Mouse (Mus musculus) ES-Bruce4 (cell line): ENCODE results near the gene Soat2. TPM values are rescaled to one million over a fixed set of nuclear protein-coding genes. Genes with fewer than 3 reads are reported as not detected.

Experiments
- H3K27ac ChIP-seq: 2 replicates; pipeline ENCODE4 v1.5.1; 2012; ENCODE audit warnings: low read length, inconsistent platforms; ENCODE audit not compliant: insufficient read depth
- H3K27me3 ChIP-seq: 2 replicates; pipeline ENCODE4 v1.6.1; 2012; ENCODE audit warnings: mild to moderate bottlenecking, low read length, inconsistent platforms; ENCODE audit not compliant: control insufficient read depth, poor library complexity, insufficient read depth, severe bottlenecking
- H3K36me3 ChIP-seq: 2 replicates; pipeline ENCODE4 v1.6.1; 2012; ENCODE audit warnings: inconsistent platforms, mild to moderate bottlenecking, low read length, moderate library complexity; ENCODE audit not compliant: control insufficient read depth, poor library complexity, insufficient read depth, severe bottlenecking
- H3K4me1 ChIP-seq: one replicate; pipeline ENCODE4 v1.8.1; 2011; ENCODE audit warnings: low read length; ENCODE audit not compliant: control insufficient read depth, insufficient read depth
- H3K4me3 ChIP-seq: 2 replicates; pipeline ENCODE4 v1.5.1; 2011; ENCODE audit warnings: low read depth, mild to moderate bottlenecking, low read length
- H3K9ac ChIP-seq: 2 replicates; pipeline ENCODE4 v1.6.1; 2012; ENCODE audit warnings: low read depth, mild to moderate bottlenecking, inconsistent platforms; ENCODE audit not compliant: poor library complexity, severe bottlenecking
- H3K9me3 ChIP-seq: replicated peaks from 2 replicates; pipeline ENCODE4 v1.6.1; 2012; ENCODE audit warnings: mild to moderate bottlenecking, low read length, inconsistent platforms; ENCODE audit not compliant: control insufficient read depth, poor library complexity, insufficient read depth, severe bottlenecking
- CTCF ChIP-seq: IDR thresholded peaks from one replicate; pipeline ENCODE4 v1.8.1; 2011; ENCODE audit warnings: low read depth, low read length
- EP300 ChIP-seq: IDR thresholded peaks from 2 replicates; pipeline ENCODE4 v1.6.1; 2011; ENCODE audit warnings: low read depth, low read length; ENCODE audit not compliant: insufficient read depth
- POLR2A ChIP-seq: IDR thresholded peaks from one replicate; pipeline ENCODE4 v1.8.1; 2011; ENCODE audit warnings: low read length; ENCODE audit not compliant: insufficient read depth
- polyA plus RNA-seq: library from polyadenylated mRNA; stranded (reverse); fragments of >200 nt; gene quantifications from 2 replicates; pipeline ENCODE4 v1.2.4, GENCODE M21; 2011; ENCODE audit warnings: low read depth; ENCODE audit not compliant: missing spikeins, insufficient read depth, insufficient read length

Soat2 gene
- polyA plus RNA-seq, 1 experiment: 0.45 TPM

- Histone ChIP-seq H3K36me3 (no peaks in the 10 kb centered on the region), H3K4me3 (no peak overlapping the region), H3K4me1 (no peaks in the 10 kb centered on the region), H3K9ac (no peak overlapping the region), H3K27ac (no peak overlapping the region), H3K9me3 (no peaks in the 10 kb centered on the region), H3K27me3 (no peaks in the 10 kb centered on the region)
- TF ChIP-seq CTCF (no peak), POLR2A (no peak), EP300 (no peak)
Observed at GRCm38 (mm10) chr15:102176571-102177316, 26.4 kb downstream of the Soat2 start.

DNA sequence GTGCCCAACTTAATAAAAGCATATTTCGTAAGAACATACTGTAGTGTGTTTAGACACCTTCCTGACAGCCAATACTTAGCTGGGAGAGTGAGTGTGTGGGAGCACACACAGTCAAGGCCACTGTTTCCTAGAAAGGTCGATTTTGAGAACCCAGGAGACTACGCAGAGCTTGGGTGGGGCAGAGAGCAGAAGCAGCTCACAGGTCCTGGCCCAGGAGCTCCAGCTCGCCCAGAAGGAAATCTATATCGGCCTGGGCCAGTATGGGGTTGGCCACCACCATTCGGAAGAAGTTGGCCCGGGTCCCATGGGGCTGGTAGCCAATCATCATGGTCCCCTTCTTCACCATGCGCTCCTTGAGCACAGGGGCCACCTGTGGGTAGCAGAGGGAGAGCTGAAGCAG lies 27.1 kb downstream of the Soat2 start:
- H3K4me3 ChIP-seq: no peak overlapping the region
- no peaks in the 10 kb centered on the region for H3K36me3 ChIP-seq
- H3K9me3 ChIP-seq: no peaks in the 10 kb centered on the region
- H3K27me3 ChIP-seq: no peaks in the 10 kb centered on the region
- TF ChIP-seq EP300: no peak
- no peak for TF ChIP-seq CTCF
- no peak for TF ChIP-seq POLR2A
- no peak overlapping the region; the same call in 1 of the 2 replicates for H3K9ac ChIP-seq
- 0 out of 2 replicates have a peak overlapping the region, but pooled peaks have one; percentile 1 for H3K27ac ChIP-seq
- no peaks in the 10 kb centered on the region for H3K4me1 ChIP-seq

GRCm38 (mm10) chr15:102178279-102178678 lies 28.0 kb downstream of the Soat2 start:
- Histone ChIP-seq H3K27me3 (no peaks in the 10 kb centered on the region), H3K9ac (peak overlapping the region; percentile 50), H3K4me1 (no peaks in the 10 kb centered on the region), H3K9me3 (no peaks in the 10 kb centered on the region), H3K27ac (peak overlapping the region; percentile 51), H3K4me3 (peak overlapping the region; percentile 59), H3K36me3 (no peaks in the 10 kb centered on the region)
- TF ChIP-seq CTCF (peak; percentile 69), EP300 (no peak), POLR2A (no peak)

GRCm38 (mm10) chr15:102179106-102179505 lies 28.8 kb downstream of the Soat2 start:
- peak overlapping the region; percentile 59 for H3K4me3 ChIP-seq
- H3K27ac ChIP-seq: peak overlapping the region; percentile 51
- no peaks in the 10 kb centered on the region for H3K27me3 ChIP-seq
- TF ChIP-seq CTCF (no peak), POLR2A (no peak), EP300 (no peak)
- no peaks in the 10 kb centered on the region for H3K4me1 ChIP-seq
- peak overlapping the region; percentile 50 for H3K9ac ChIP-seq
- H3K36me3 ChIP-seq: no peaks in the 10 kb centered on the region
- no peaks in the 10 kb centered on the region for H3K9me3 ChIP-seq

- peak overlapping the region; percentile 59 for H3K4me3 ChIP-seq
- H3K27ac ChIP-seq: peak overlapping the region; percentile 13; the same call in 1 of the 2 replicates
- H3K9ac ChIP-seq: peak overlapping the region; percentile 50
- no peaks in the 10 kb centered on the region for H3K27me3 ChIP-seq
- H3K9me3 ChIP-seq: no peaks in the 10 kb centered on the region
- TF ChIP-seq CTCF (no peak), POLR2A (no peak), EP300 (no peak)
- no peaks in the 10 kb centered on the region for H3K4me1 ChIP-seq
- no peaks in the 10 kb centered on the region for H3K36me3 ChIP-seq
Observed at GRCm38 (mm10) chr15:102179924-102180323, 29.6 kb downstream of the Soat2 start.

DNA sequence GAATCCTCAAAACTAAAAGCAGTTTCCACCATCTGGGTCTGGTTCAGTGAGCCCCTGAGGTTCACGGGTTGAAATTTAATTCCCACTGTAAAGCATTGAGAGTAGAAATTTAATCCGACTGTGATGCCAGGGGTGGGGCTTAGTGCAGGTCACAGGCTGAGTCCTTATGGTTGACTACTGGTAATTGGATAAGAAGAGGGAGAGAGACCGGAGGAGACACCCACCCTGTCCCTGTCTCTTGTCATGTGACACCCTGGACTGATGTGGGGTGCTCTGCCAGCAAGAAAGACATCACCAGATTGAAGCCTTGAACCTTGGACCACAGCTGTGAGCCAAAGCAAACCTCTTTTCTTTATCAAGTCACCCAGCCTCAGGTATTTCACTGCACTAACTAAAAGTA lies 32.8 kb downstream of the Soat2 start:
- Histone ChIP-seq H3K9me3 (no peaks in the 10 kb centered on the region), H3K27ac (no peak overlapping the region), H3K4me1 (no peaks in the 10 kb centered on the region), H3K36me3 (no peaks in the 10 kb centered on the region), H3K27me3 (no peaks in the 10 kb centered on the region), H3K9ac (no peak overlapping the region), H3K4me3 (no peak overlapping the region)
- TF ChIP-seq CTCF (no peak), EP300 (no peak), POLR2A (no peak)
